In genomic region chr3:51073003-51073679, GRCm38 (mm10) we compare ENCODE assay signal across 20 mouse cellular contexts.
DNase-seq lines count a peak whose midpoint lies in the region; ATAC-seq and TF ChIP-seq lines count a peak whose summit lies in the region.
"Had no signal": no experiment of that assay in that cellular context is flagged by ENCODE, and none has a peak within 500 bp of the region (broad histone marks: within the 10 kb centered on the region; RNA-seq: fewer than 3 reads in every experiment).

No protein-coding gene starts in this region.

- TF ChIP-seq EP300 in lung, postnatal 0 days (IDR thresholded peaks at IDR 0.05), result no peak

- H3K27ac ChIP-seq in forebrain, embryonic 11.5 days (ENCODE audit: low read depth, low read length), result no peak overlapping the region
- H3K27ac ChIP-seq in forebrain, embryonic 15.5 days (replicated peaks), result no peak overlapping the region
- H3K27ac ChIP-seq in lung, embryonic 14.5 days (ENCODE audit: low read depth), result peak overlapping the region; percentile 62; the same call in 1 of the 2 replicates
- no peak overlapping the region for H3K27ac ChIP-seq in lung, postnatal 0 days (ENCODE audit: low read length)
- H3K27ac ChIP-seq in hindbrain, embryonic 12.5 days, result peak overlapping the region; percentile 18; the same call in 1 of the 2 replicates
- H3K27ac ChIP-seq in midbrain, embryonic 15.5 days, result no peak overlapping the region
- H3K27ac ChIP-seq: heart, embryonic 13.5 days; stomach, postnatal 0 days had no signal

- H3K4me2 ChIP-seq in forebrain, embryonic 11.5 days (ENCODE audit: low read depth, low read length, severe bottlenecking), result no peak overlapping the region
- no peak overlapping the region for H3K4me2 ChIP-seq in forebrain, embryonic 15.5 days (replicated peaks)
- no peak overlapping the region for H3K4me2 ChIP-seq in lung, embryonic 14.5 days
- no peak overlapping the region for H3K4me2 ChIP-seq in lung, postnatal 0 days (replicated peaks; ENCODE audit: low read depth, low read length)
- H3K4me2 ChIP-seq in hindbrain, embryonic 12.5 days (replicated peaks), result no peak overlapping the region
- no peak overlapping the region for H3K4me2 ChIP-seq in midbrain, embryonic 15.5 days
- H3K4me2 ChIP-seq: embryonic facial prominence, embryonic 15.5 days; heart, embryonic 13.5 days; limb, embryonic 13.5 days; midbrain, embryonic 11.5 days had no signal

- H3K9ac ChIP-seq in forebrain, embryonic 11.5 days (ENCODE audit: low read length), result no peak overlapping the region
- no peak overlapping the region for H3K9ac ChIP-seq in forebrain, embryonic 15.5 days (replicated peaks)
- no peak overlapping the region for H3K9ac ChIP-seq in lung, embryonic 14.5 days
- no peak overlapping the region for H3K9ac ChIP-seq in lung, postnatal 0 days (replicated peaks; ENCODE audit: low read depth)
- no peak overlapping the region for H3K9ac ChIP-seq in hindbrain, embryonic 12.5 days
- no peak overlapping the region for H3K9ac ChIP-seq in midbrain, embryonic 15.5 days
- H3K9ac ChIP-seq: embryonic facial prominence, embryonic 15.5 days; heart, embryonic 13.5 days; limb, embryonic 13.5 days had no signal

- no peaks in the 10 kb centered on the region for H3K27me3 ChIP-seq in forebrain, embryonic 11.5 days (ENCODE audit: control insufficient read depth, insufficient read depth, low read length)
- H3K27me3 ChIP-seq in forebrain, embryonic 15.5 days, result no peaks in the 10 kb centered on the region
- H3K27me3 ChIP-seq in lung, embryonic 14.5 days (ENCODE audit: insufficient read depth, low read length), result no peaks in the 10 kb centered on the region
- no peaks in the 10 kb centered on the region for H3K27me3 ChIP-seq in lung, postnatal 0 days (replicated peaks; ENCODE audit: insufficient read depth, low read length)
- H3K27me3 ChIP-seq in hindbrain, embryonic 12.5 days, result no peaks in the 10 kb centered on the region
- no peaks in the 10 kb centered on the region for H3K27me3 ChIP-seq in midbrain, embryonic 15.5 days (replicated peaks)
- H3K27me3 ChIP-seq: embryonic facial prominence, embryonic 15.5 days; heart, embryonic 13.5 days; limb, embryonic 13.5 days had no signal

- peak; percentile 45 for DNase-seq in forebrain, embryonic 11.5 days (ENCODE audit: low spot score)
- no peak for DNase-seq in lung, embryonic 14.5 days
- no peak for DNase-seq in lung, postnatal 0 days (ENCODE audit: low spot score)
- DNase-seq in cerebellum, postnatal 4 days (ENCODE audit: low spot score in 2 of 2), result no peak
- DNase-seq: adrenal gland, adult 8-10 months; cerebellum, postnatal 14 days; gastrocnemius, postnatal 10 days; kidney, postnatal 4 days; lung, adult 2 months; thymus, postnatal 4 days had no signal

- H3K9me3 ChIP-seq in forebrain, embryonic 11.5 days (ENCODE audit: control insufficient read depth, low read length), result no peaks in the 10 kb centered on the region
- no peaks in the 10 kb centered on the region for H3K9me3 ChIP-seq in forebrain, embryonic 15.5 days
- no peaks in the 10 kb centered on the region for H3K9me3 ChIP-seq in lung, embryonic 14.5 days (ENCODE audit: low read depth, low read length)
- H3K9me3 ChIP-seq in lung, postnatal 0 days (ENCODE audit: low read length), result no peaks in the 10 kb centered on the region
- H3K9me3 ChIP-seq in hindbrain, embryonic 12.5 days (replicated peaks), result no peaks in the 10 kb centered on the region
- H3K9me3 ChIP-seq in midbrain, embryonic 15.5 days, result no peaks in the 10 kb centered on the region
- H3K9me3 ChIP-seq: embryonic facial prominence, embryonic 15.5 days; heart, embryonic 13.5 days; limb, embryonic 13.5 days had no signal

- TF ChIP-seq CTCF in lung, embryonic 14.5 days (IDR thresholded peaks at IDR 0.05; ENCODE audit: low read depth), result no peak
- TF ChIP-seq CTCF in lung, postnatal 0 days (IDR thresholded peaks at IDR 0.05), result no peak

- H3K4me1 ChIP-seq in forebrain, embryonic 11.5 days (replicated peaks; ENCODE audit: control insufficient read depth, insufficient read depth, low read length), result no peaks in the 10 kb centered on the region
- H3K4me1 ChIP-seq in forebrain, embryonic 15.5 days, result no peaks in the 10 kb centered on the region
- peaks cover 26% of the 10 kb centered on the region for H3K4me1 ChIP-seq in lung, embryonic 14.5 days (ENCODE audit: insufficient read depth)
- peaks cover 4% of the 10 kb centered on the region; the same call in 1 of the 2 replicates for H3K4me1 ChIP-seq in lung, postnatal 0 days (ENCODE audit: insufficient read depth, low read depth, low read length)
- H3K4me1 ChIP-seq in hindbrain, embryonic 12.5 days, result peaks cover 11% of the 10 kb centered on the region; the same call in 1 of the 2 replicates
- no peaks in the 10 kb centered on the region for H3K4me1 ChIP-seq in midbrain, embryonic 15.5 days

- H3K4me3 ChIP-seq in forebrain, embryonic 11.5 days (ENCODE audit: low read depth, low read length), result no peak overlapping the region
- H3K4me3 ChIP-seq in forebrain, embryonic 15.5 days, result no peak overlapping the region
- no peak overlapping the region for H3K4me3 ChIP-seq in lung, embryonic 14.5 days (ENCODE audit: low read depth, low read length)
- no peak overlapping the region for H3K4me3 ChIP-seq in lung, postnatal 0 days (ENCODE audit: low read depth, low read length)
- H3K4me3 ChIP-seq in hindbrain, embryonic 12.5 days, result no peak overlapping the region
- H3K4me3 ChIP-seq in midbrain, embryonic 15.5 days, result no peak overlapping the region
- H3K4me3 ChIP-seq: embryonic facial prominence, embryonic 15.5 days; heart, embryonic 13.5 days; limb, embryonic 13.5 days had no signal

- H3K36me3 ChIP-seq in forebrain, embryonic 11.5 days (ENCODE audit: control insufficient read depth, insufficient read depth, low read length), result no peaks in the 10 kb centered on the region
- H3K36me3 ChIP-seq in forebrain, embryonic 15.5 days, result no peaks in the 10 kb centered on the region
- H3K36me3 ChIP-seq in lung, embryonic 14.5 days (ENCODE audit: insufficient read depth), result no peaks in the 10 kb centered on the region
- H3K36me3 ChIP-seq in lung, postnatal 0 days (ENCODE audit: insufficient read depth, low read length), result no peaks in the 10 kb centered on the region
- H3K36me3 ChIP-seq in hindbrain, embryonic 12.5 days, result no peaks in the 10 kb centered on the region
- no peaks in the 10 kb centered on the region for H3K36me3 ChIP-seq in midbrain, embryonic 15.5 days (replicated peaks)
- H3K36me3 ChIP-seq: embryonic facial prominence, embryonic 15.5 days; heart, embryonic 13.5 days; limb, embryonic 13.5 days had no signal

- ATAC-seq in forebrain, embryonic 11.5 days (replicated peaks; ENCODE audit: low FRiP score), result no peak
- ATAC-seq in forebrain, embryonic 15.5 days (replicated peaks), result no peak
- no peak for ATAC-seq in lung, embryonic 14.5 days (ENCODE audit: insufficient read depth)
- no peak for ATAC-seq in lung, postnatal 0 days
- peak; percentile 49; the same call in 1 of the 2 replicates for ATAC-seq in hindbrain, embryonic 12.5 days (ENCODE audit: low FRiP score)
- peak; percentile 35; the same call in 1 of the 2 replicates for ATAC-seq in neutrophil, adult 5-6 weeks (ENCODE audit: extremely low read depth, insufficient number of reproducible peaks, low FRiP score, poor library complexity, severe bottlenecking)
- no peak for ATAC-seq in midbrain, embryonic 15.5 days (replicated peaks)
- ATAC-seq: forebrain, embryonic 16.5 days had no signal

- WGBS in forebrain, embryonic 11.5 days, result 86% methylated on average over 15 of the region's 15 CpGs
- 89% methylated on average over 15 of the region's 15 CpGs for WGBS in forebrain, embryonic 15.5 days
- 77% methylated on average over 15 of the region's 15 CpGs for WGBS in lung, embryonic 14.5 days
- 73% methylated on average over 15 of the region's 15 CpGs for WGBS in lung, postnatal 0 days
- WGBS in hindbrain, embryonic 12.5 days, result 86% methylated on average over 15 of the region's 15 CpGs
- WGBS in midbrain, embryonic 15.5 days, result 86% methylated on average over 15 of the region's 15 CpGs

Comparison
In these comparisons a context has a peak if more than half of its experiments do, and no peak if none do; other contexts are left out.
1. H3K27ac ChIP-seq: peak in lung, embryonic 14.5 days (single experiment) and hindbrain, embryonic 12.5 days (single experiment); none in forebrain, embryonic 11.5 days (single experiment), forebrain, embryonic 15.5 days (single experiment), lung, postnatal 0 days (single experiment) and midbrain, embryonic 15.5 days (single experiment).
2. ATAC-seq: peak in hindbrain, embryonic 12.5 days (single experiment) and neutrophil, adult 5-6 weeks (single experiment); none in forebrain, embryonic 11.5 days (single experiment), forebrain, embryonic 15.5 days (single experiment), lung, embryonic 14.5 days (single experiment), lung, postnatal 0 days (single experiment) and midbrain, embryonic 15.5 days (single experiment).